Mouse (Mus musculus): ENCODE measurements around the gene Bfsp2.
A peak's percentile ranks its signal among the peaks of the same experiment; 100 is the strongest.

Bfsp2 gene

DNA sequence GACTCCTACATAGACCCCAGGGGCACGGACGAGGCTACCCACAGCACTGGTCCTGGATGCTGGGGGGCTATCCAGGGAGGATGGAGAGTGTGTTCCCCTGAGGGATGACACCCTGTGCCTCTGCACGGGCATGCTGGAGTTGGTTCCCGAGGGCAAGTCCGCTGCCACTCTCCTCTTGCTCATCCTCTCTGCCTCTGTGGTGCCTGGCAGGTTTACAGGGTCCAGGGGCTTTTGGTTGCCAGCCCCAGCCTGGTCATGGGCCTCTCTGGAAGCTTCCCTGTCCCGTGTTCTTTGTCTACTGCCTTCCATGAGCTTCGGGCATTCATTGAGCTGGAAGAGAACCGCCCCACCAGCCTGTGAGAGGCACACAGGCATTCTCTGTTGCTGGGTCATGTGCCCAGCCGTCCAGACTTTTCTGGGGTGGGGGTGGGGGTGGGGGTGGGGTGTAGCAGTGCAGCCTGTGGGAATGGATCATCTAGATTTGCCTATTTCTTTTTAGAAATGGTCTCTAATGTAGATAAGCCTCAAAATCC lies at the start of gene Bfsp2:
Gene Bfsp2, minus strand, starts transcription at position 377 of the 533 bp plus-strand sequence.
- DNase-seq (ENCODE audit: low read depth, low spot score): no peak

DNA sequence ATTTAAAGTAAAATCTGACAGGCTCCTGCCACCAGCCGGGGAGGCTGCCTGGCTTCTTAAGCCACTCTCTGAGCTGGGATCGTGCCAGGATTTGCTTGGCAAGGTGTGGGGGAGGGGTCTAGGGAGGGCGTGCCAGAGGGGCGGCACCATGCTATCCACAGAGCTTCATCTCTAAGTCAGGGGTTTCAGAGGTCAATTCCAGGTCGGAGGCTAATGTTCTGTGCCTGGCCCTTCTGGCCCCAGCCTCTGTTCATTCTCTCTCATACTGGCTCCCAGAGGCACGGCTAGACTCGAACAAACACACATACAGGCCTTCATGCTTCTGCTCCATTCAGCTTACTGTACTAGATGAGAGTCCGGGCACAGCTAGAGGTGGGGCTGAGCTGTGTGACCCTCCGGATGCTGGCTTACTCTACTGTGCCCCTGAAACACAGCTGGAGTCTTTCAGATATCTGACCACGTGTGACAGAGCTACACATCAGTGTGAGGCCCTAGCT lies 44.9 kb upstream of the Bfsp2 start:
- peak; percentile 42 for DNase-seq (ENCODE audit: low read depth, low spot score)

DNA sequence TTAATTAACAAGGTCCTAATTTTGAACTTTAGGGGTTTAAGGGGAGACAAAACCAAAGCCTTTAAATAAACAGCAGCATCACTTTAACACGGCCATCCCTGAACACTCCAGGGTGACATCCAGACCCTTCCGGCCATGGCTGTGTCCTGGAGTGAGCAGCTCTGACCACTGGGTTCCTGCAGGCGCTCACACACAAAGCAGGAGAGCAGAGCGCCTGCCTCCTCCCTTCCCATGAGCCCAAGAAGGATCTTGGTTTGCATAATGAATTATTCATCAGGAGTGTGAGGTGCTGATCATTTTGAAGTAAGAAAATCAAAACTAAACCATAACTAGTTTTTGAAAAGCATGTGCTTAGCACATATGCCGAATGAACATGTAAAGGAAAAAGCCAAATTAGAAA lies 44.4 kb upstream of the Bfsp2 start:
- DNase-seq (ENCODE audit: low read depth, low spot score): no peak

DNA sequence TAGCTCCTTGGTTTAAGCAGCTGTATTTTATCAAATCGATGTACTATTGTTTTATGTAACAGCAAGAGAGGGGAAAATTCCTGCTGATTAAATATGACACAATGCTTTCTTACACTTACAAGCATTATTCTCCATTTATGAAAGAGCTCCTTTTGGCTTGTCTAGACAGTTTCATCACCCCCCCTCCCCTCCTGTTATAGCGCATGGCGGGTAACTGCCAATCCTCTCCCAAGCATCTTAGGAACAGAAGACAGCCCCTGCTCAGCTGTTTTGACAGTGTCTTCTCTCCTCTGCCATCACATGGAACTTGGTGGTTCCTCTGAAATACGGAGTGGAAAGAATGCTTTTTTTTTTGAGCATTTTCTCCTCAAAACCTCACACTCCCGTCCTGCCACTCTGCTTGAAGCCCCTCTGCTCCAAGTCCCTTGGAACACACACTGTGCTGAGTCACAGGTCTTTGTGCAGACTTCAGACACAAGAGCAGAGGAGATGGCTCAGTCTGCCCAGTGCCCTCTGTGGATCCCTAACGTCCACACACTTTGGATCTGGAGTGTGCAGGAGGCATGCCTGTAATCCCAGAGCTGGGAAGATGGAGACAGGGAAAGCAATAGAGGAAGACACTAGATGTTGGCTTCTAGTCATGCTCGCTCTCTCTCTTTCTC lies 43.7 kb upstream of the Bfsp2 start:
- DNase-seq (ENCODE audit: low read depth, low spot score): no peak

DNA sequence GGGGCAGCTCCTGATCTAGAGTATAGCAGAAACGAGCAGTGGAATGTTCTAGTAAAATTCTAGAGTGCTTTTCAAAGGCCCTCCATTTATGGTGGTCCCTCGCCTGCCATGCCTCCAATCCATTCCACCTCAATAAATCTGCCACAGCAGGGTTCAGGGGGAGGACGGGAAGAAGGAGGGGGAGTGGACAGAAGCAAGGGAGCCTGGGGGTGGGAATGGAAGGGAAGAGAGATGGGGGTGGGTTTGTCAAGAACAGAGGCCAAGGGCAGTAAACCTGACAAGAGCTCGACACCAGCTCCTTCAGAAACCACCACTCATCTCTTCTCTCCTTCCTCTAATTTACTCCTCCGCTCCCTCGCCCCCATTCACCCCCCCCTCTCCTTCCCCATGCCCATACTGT lies 42.8 kb upstream of the Bfsp2 start:
- DNase-seq (ENCODE audit: low read depth, low spot score): no peak

DNA sequence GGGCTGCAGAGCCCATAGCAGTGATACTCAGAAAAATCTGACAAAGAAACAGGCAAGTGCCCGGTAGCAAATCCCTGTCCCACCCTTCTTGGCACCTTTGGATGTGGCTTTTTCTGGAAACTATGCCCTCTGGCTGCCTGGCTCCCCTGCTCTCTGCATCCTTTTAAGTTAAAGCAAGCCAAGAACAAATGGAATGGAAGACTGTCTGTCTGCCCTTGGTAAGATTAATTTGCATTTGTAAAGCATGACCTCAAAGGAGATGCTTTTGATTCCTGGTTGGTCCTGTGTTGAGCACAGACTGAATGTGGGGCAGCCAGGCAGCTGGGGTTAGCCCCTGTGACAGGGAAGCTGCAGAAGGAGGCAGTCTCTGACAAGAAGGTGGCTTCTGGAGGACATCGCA lies 33.7 kb upstream of the Bfsp2 start:
- DNase-seq (ENCODE audit: low read depth, low spot score): no peak

DNA sequence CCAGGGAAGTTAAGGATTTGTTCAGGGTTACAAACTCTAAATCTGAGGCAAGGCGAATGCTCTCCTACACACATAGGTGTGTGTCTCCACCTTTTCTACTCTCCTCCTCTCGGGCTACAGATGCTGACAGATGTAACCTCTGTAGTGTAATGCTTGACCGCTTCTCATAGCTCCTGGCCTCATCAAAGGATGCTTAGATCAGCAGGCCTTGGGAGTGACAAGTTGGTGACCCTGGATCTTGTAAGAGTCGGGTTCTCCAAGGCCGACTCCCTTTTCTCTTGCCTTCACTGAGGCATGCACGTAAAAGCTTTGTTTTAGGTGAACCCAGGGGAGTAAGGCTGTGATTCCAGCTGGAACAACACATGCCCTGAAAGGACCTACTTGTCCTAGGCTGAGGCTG lies 32.0 kb upstream of the Bfsp2 start:
- DNase-seq (ENCODE audit: low read depth, low spot score): no peak

DNA sequence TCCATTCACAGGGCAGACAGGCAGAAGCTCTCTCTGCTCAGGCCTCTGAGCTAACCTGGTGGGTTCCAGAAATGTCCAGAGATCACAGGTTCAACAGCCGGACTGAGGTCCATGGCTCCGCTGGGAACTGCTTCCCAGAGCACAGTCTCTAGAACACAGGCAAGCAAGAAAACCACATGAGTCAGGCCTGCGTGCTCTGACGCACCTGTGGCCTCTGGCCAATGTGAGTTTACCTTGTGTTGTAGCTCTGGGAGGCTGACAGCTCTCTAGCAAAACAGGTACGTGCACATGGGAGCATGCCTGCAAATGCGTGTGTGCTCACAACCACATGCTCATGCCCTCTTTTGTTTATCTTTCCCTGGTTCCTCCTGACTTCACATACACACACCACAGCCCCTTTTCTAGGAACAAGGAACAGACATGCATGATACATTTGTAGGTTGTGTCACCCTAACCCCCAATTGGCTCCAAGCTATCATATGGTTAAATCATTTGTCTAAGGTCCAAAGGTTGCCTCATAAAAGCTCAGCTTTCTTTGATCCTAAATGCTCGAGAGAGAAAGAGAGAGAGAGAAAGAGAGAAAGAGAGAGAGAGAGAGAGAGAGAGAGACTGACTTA lies 26.9 kb upstream of the Bfsp2 start:
- DNase-seq (ENCODE audit: low read depth, low spot score): no peak

DNA sequence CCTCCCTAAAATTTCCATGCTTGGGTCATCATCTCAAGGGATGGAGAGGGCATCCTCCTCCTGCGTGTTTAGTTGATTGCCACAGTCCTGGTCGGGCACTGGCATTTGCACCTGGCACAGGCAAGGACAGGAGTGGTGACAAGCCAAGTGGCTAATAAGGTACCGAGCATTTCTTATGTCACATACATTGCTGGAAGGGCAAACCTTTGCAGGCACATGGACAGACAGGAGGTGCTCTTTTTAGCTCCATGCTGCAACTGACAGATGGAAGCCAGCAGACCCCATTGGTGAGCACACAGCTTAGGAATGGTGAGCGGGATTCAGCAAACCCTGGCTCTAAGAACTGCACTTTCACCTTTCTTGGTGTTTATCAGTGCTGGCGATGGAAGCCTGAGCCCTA lies 24.8 kb upstream of the Bfsp2 start:
- no peak for DNase-seq (ENCODE audit: low read depth, low spot score)

DNA sequence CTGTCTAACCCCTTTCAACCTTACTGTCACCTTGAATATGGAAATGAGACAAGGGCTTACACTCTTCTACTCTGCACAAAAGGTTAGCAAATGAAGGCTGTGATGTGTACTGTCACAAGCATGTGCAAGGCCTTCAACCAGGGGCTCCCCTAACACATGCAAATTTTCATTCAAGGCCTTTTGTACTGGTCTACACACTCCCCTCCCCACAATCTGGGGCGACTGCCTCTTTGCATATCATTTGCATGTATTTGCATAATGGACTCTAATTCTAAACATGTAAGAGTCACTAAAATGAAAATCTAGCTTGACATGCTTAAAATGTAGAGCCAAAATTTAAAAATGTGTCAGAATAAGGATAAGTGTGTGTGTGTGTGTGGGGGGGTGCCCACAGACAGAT lies 24.4 kb upstream of the Bfsp2 start:
- no peak for DNase-seq (ENCODE audit: low read depth, low spot score)

DNA sequence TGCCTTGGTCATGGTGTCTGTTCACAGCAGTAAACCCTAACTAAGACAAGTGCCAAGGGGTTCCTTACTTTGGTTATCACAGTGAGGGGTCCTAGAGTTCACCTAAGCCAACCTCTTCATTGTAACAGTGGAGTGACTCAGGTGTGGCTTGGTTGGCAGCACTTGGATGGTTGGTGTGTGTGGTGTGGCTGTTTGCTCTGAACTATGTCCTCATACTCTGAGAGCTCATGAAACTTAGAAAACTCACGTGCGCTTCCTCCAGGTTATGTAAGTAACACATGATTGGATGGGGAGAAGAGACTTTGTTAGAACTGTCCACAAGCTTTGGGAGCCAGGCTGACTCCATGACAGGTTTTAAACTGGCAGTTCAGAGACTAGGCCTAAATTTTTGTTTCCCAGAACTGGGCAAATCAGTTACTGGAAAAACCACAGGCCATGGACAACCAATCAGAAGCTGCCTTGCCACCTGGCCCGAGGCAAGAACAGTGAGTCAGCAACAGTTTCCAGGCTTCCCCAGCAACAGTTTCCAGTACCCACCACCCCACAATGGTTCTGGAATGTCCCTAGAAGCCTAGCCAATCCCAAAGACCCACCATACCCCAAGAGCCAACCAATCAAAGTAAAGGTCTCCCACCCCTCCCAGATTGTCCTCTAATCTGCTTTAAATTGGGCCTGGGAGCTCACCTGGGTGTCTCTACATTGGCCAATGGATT lies 23.5 kb upstream of the Bfsp2 start:
- no peak for DNase-seq (ENCODE audit: low read depth, low spot score)

DNA sequence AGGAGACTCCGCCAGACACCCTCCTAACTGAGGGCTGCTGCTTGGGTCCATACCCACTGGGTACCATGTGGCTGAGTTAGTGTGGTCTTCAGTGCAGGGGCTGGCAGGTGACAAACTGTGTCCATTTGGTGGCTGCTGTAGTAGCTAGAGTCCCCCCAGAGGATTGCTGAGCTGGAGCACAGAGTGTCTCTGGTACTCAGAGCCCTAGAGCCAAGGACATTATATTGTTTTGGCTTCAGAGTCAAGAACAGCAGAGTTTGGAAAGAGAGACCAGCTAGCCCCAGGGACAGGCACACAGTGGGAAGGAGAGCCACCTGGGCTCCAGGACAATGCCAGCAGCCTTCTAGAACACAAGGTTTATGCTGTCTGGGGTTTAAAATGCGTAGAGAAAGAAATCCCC lies 22.4 kb upstream of the Bfsp2 start:
- DNase-seq (ENCODE audit: low read depth, low spot score): no peak

DNA sequence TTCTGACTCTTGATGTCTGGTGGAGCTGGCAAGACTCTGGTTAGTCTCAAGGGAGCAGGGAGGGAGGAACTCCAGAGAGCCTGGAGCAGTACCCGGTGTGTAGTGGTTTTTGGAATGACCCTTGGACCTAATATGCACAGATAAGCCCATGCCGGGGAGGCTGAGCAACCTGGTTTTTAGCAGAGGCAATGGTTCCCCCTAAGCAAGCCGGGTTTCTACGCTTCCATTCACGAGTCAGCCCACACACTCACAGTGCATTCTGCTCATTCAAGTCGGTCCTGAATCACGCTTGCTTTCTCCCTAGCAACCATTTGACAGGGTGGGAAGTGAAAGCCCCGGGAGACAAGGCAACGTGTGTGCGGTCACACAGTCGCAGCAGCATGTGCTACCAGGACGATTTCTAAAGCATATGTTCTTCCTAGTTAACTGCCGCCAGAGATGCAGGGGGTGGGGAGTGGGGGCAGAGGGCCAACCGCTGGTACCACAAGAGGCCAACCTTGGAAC lies 21.7 kb upstream of the Bfsp2 start:
- DNase-seq (ENCODE audit: low read depth, low spot score): no peak

DNA sequence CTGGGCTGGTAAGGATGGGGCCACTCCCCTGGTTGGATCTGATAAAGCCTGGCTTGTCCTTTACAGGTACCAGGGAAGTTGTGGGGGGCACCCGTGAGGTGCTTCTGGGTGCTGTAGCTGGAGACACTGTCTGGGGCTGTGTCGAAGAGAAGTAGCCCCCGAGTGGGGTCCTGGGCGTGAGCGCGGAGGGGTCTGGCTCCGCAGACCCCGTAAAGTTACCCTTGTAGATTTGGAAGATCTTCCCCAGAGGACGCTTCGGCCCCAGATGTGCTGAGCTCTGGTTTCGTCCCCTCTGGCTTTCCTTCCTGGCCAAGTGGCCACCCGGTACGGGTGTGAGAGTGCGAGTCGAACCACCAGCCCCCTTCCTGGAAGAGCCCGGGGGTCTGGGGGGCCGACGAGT lies 19.1 kb upstream of the Bfsp2 start:
- no peak for DNase-seq (ENCODE audit: low read depth, low spot score)

DNA sequence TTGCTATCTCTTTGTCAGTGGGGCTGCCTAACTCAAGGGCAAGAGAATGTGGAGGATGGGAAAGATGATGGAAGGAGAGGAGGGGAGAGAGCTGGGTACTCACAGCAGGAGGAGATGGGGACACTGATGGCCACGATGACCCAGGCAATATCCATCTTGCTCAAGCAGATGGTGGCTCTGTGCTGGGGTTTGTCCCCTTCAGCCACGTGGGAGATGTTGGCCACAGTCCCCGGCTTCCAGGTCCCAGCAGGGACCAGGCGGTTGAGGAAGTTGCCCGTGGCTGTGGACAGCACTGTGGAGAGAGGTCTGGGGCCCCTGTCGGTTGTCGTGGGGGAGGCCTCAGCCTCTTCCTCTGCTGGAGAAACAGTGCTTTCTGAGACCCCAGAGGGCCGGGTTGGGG lies 18.5 kb upstream of the Bfsp2 start:
- no peak for DNase-seq (ENCODE audit: low read depth, low spot score)

DNA sequence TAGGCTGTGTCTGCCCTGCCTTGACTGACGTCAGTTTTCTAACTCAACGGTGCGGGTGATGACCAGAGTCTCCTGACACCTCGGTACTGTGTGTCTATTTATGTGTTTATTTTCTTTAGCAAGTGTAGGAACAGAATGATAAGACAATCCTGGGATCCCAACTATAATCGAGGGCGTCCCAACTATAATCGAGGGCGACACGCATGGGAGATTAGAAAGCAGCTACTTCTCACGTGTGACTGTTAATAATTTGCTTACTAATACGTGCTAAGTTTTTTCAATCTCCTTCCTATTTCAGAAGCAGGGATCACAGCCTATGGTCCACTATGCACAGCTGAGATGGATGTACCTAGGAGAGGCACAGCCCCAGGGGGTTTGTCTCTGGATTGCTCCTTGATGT lies 15.2 kb upstream of the Bfsp2 start:
- no peak for DNase-seq (ENCODE audit: low read depth, low spot score)

DNA sequence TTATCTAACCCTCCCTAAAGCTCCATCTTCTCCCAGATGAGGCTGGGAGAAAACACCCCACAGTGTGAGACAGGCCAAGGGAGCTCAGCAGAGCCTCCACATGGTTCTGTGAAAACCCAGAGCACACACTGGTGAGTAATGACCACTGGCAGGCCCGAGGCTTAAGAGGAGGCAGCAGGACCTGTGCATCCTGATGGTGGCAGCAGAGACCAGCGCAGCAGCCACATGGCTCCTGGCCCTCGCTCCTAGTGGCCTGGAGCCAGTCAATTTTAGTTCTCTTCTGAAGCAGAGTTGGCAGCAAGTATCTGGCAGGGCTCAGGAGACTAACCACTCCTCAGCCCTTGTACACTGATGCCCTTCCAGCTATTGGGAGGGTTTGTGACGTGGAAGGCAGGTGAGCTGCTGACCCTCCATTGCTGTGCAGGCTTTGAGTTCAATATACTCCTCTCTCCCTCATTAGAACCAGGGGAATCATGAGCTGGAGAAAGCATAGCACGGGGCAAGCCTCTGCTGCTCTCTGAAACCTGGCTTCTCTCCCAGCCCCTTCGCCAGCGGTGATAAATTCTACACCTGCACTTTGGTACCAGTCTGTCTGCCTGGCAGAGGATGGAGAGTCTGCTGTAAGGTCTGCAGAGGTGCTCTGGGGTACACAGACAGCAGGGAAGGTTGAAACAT lies 14.3 kb upstream of the Bfsp2 start:
- peak; percentile 56 for DNase-seq (ENCODE audit: low read depth, low spot score)

DNA sequence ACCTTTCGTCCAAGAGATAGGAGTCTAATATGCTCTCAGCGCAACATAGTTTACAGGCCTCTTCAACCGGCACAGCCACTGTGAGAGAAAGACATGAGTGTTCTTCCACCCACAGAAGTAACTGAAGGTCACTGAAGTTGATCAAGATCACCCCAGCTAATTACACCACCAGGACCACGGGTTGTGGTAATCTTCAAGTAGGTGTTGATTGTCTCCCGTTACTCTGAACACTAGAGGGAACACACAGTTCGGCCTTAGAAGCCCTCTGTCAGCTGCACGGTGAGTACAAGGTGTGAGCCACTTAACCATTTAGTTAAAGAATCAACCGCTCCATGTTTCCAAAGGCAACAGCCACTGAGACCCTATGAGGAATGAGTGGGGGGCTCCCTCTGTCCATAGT lies 11.8 kb upstream of the Bfsp2 start:
- DNase-seq (ENCODE audit: low read depth, low spot score): no peak

DNA sequence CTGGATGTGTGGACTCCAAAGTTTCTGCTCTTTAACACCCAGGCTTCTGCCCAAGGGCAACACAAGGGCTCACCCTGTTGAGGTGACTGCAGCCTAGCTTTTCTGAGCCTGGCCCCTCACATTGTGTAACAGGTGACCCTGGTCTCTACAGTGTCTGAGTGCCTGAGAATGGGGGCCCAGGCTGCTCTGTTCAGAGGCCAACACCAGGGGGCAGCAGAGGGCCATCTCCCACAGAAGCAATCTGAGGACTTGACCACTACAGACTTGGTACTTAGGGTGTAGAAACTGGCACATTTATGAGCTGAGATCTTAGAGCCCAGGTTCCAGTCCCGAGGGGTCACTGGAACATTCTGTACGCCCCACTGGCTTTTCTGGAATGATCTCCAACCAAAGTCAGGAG lies 10.2 kb upstream of the Bfsp2 start:
- peak; percentile 56 for DNase-seq (ENCODE audit: low read depth, low spot score)

DNA sequence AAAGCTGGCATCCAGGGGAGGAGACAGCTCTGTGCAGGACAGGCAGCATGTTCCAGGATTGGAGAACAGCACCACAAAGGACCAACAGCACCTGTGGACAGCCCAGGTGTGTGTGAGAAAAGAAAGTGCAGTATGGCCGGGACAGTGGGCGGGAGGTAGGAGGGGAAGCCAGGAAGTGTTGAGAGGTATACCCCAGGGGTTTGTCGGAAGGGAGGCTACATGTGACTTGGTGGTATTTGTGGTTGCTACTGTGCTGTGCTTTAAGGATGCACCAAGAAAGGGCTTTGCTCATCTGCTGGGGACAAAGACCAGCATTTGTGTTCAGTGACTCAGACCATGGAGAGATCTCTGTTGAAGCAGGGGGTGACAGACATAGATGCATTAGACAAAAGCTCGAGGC lies 9.7 kb upstream of the Bfsp2 start:
- no peak for DNase-seq (ENCODE audit: low read depth, low spot score)

DNA sequence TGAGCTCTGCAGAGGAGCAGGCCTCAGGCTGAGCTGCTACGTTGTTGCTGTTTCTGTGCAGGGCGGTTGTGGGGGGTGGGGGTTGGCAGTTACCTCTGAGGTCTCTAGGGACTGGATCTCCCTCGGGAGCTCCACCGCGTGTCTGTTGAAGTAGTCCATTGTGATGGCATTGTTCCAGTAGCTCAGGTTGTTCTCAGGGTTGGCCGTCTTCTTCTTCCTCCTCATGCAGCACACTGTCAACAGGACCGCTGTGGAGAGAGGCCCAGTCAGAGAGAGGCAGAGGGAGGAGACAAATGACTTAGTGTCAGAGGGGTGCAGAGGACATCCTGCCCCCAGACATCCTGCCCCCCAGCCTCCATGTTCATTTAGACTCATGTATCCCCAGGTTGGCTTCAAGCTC lies 8.9 kb upstream of the Bfsp2 start:
- no peak for DNase-seq (ENCODE audit: low read depth, low spot score)

DNA sequence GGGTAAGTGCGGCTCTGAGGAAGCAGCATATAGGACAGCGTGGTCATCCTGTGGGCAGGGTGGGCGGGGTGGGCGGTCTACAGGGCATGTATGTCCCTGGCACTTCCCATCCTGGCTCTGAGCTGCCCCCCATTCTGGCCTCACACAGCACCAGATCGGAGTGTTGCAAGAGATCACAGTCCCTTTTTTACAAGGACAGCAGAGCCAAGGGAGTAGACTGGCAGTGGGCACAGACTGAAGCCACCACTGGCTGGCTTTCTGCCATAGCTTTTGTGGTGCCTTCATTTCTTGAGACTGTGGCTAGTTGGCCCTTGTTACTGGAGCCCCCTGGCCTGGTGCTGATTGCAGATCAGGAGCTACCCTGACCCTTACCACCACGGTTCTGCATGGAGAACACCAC lies 6.0 kb upstream of the Bfsp2 start:
- no peak for DNase-seq (ENCODE audit: low read depth, low spot score)

All from retina, postnatal 7 days (tissue).